Mouse (Mus musculus) MEL (cell line): ENCODE measurements around the gene Gm8439.

Source experiments
- CHD2 ChIP-seq: IDR thresholded peaks from 2 replicates; pipeline ENCODE4 v1.6.1; 2011; ENCODE audit warnings: low read length, improper control_type of control experiment
- CTCF ChIP-seq, 3 experiments: IDR thresholded peaks in 2 of 3; conservative IDR thresholded peaks in 1 of 3; 2 replicates each; pipeline ENCODE4 v1.5.1; 2011 to 2012; ENCODE audit warnings: low read length in 3 of 3, low read depth in 2 of 3, mild to moderate bottlenecking in 2 of 3, improper control_type of control experiment in 1 of 3, inconsistent platforms in 1 of 3, mixed read lengths in 1 of 3, moderate library complexity in 1 of 3; ENCODE audit not compliant: control insufficient read depth in 1 of 3, insufficient read depth in 1 of 3, poor library complexity in 1 of 3, severe bottlenecking in 1 of 3
- MAX ChIP-seq: IDR thresholded peaks from 2 replicates; pipeline ENCODE4 v1.6.1; 2011; ENCODE audit warnings: low read length, improper control_type of control experiment
- MYC ChIP-seq: IDR thresholded peaks from 2 replicates; pipeline ENCODE4 v1.6.1; 2011; ENCODE audit warnings: low read depth, mild to moderate bottlenecking, low read length, improper control_type of control experiment, moderate library complexity
- POLR2A ChIP-seq, 2 experiments: IDR thresholded peaks; 2 replicates each; pipeline ENCODE4 v1.6.1; 2011 to 2012; ENCODE audit warnings: low read length in 2 of 2, mild to moderate bottlenecking in 2 of 2, control low read depth in 1 of 2, improper control_type of control experiment in 1 of 2, low read depth in 1 of 2, moderate library complexity in 1 of 2; ENCODE audit not compliant: control insufficient read depth in 1 of 2, insufficient read depth in 1 of 2, poor library complexity in 1 of 2
- TCF12 ChIP-seq: IDR thresholded peaks from 2 replicates; pipeline ENCODE4 v1.6.1; 2014; ENCODE audit warnings: low read depth, mild to moderate bottlenecking, inconsistent platforms, low read length, improper control_type of control experiment, moderate library complexity
- ZMIZ1 ChIP-seq: IDR thresholded peaks from 2 replicates; pipeline ENCODE4 v1.6.1; 2012; ENCODE audit warnings: low read depth, mild to moderate bottlenecking, inconsistent platforms, low read length, improper control_type of control experiment, moderate library complexity

GRCm38 (mm10) chr4:120602669-120603068 lies 14.1 kb downstream of the Gm8439 start:
- TF ChIP-seq MAX = no peak
- no peak for TF ChIP-seq CHD2
- no peak for TF ChIP-seq MYC
- no peak for TF ChIP-seq ZMIZ1
- TF ChIP-seq POLR2A (IDR thresholded peaks at IDR 0.05; ENCODE audit: control insufficient read depth in 1 of 2, insufficient read depth in 1 of 2, low read depth in 1 of 2, low read length in 2 of 2, poor library complexity in 1 of 2) = no peak
- no peak for TF ChIP-seq CTCF (IDR thresholded peaks at IDR 0.05 in 2 of 3, conservative IDR thresholded peaks at IDR 0.05 in 1 of 3; ENCODE audit: control insufficient read depth in 1 of 3, insufficient read depth in 1 of 3, low read depth in 2 of 3, low read length in 3 of 3, poor library complexity in 1 of 3, severe bottlenecking in 1 of 3)
- TF ChIP-seq TCF12 = no peak
